Mouse (Mus musculus) lung, postnatal 0 days (tissue): ENCODE measurements around the gene Wbp1.

ENCODE experiments used
- CTCF ChIP-seq: IDR thresholded peaks from 2 replicates; pipeline ENCODE4 v1.5.1; 2016; ENCODE audit warnings: antibody characterized with exemption, mild to moderate bottlenecking
- EP300 ChIP-seq: IDR thresholded peaks from 2 replicates; pipeline ENCODE4 v1.6.1; 2016; ENCODE audit warnings: antibody characterized with exemption, mild to moderate bottlenecking, control low read depth

DNA sequence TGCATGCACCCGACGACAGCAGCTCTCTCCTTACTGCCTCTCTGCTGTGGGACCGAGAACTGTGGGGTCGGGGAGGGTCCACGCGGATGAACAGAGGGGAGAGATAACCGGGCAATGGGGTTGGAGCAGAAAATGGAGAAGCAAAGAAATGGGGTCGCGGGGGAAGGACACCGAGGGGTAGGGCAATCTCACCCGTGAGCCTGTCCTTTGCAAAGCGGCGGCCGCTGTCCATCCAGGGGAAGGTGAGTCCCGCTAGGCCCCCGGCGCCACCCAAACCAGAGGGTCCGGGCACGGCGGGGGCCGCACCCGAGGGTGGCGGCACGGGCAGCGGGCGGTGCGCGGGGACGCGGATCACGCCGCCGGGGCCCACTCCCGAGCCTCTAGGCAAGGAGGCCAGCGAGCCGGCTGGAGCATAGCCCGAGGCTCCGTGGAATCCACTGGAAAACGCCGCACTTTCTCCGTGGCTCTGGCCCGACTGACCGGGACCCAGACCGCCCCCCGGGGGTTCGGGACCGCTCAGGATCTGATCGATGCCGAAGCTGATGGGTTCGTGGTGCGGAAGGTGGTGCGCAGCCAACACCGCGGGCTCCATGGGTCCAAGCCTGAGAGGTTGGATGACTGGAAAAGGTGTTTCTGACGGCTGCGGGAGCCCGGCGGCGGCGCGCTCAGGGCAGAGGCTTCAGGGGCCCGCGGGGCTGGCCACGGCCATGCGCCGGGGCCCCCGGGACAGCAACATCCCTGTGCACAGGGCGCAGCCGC, 51.7 kb downstream of the Wbp1 start:
- no peak for TF ChIP-seq CTCF
- no peak for TF ChIP-seq EP300
